Comparison of ENCODE assay signal across 9 mouse cellular contexts in the genomic region with DNA sequence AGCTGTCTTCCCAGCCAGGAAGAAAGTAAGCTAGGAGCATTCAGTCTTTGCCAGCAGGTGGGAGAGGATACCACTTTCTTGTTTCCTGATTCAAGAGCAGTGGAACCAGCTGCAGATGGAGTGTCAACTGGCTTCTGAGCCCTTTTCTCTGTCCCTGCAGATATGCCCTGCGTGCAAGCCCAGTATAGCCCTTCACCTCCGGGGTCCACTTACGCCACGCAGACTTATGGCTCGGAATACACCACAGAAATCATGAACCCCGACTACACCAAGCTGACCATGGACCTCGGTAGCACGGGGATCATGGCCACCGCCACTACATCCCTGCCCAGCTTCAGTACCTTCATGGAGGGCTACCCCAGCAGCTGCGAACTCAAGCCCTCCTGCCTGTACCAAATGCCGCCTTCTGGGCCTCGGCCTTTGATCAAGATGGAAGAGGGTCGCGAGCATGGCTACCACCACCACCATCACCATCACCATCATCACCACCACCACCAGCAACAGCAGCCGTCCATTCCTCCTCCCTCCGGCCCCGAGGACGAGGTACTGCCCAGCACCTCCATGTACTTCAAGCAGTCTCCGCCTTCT. TPM values are rescaled to one million over a fixed set of nuclear protein-coding genes. Genes with fewer than 3 reads are reported as not detected.
DNase-seq lines count a peak whose midpoint lies in the region; ATAC-seq lines count a peak whose summit lies in the region.
"Had no signal": no experiment of that assay in that cellular context is flagged by ENCODE, and none has a peak within 500 bp of the region (broad histone marks: within the 10 kb centered on the region; RNA-seq: fewer than 3 reads in every experiment).

No protein-coding gene starts in this region.

- peaks cover 77% of the 10 kb centered on the region for H3K27me3 ChIP-seq in heart, embryonic 14.5 days (ENCODE audit: control insufficient read depth, insufficient read depth, low read length)
- H3K27me3 ChIP-seq in hindbrain, embryonic 11.5 days (ENCODE audit: control insufficient read depth, insufficient read depth, low read length) = peaks cover 62% of the 10 kb centered on the region
- H3K27me3 ChIP-seq in midbrain, embryonic 10.5 days (ENCODE audit: low read depth, poor library complexity, severe bottlenecking) = peaks cover 80% of the 10 kb centered on the region

- H3K9me3 ChIP-seq in heart, embryonic 14.5 days (ENCODE audit: control insufficient read depth, low read length) = no peaks in the 10 kb centered on the region
- no peaks in the 10 kb centered on the region for H3K9me3 ChIP-seq in hindbrain, embryonic 11.5 days (ENCODE audit: control insufficient read depth, low read length)
- no peaks in the 10 kb centered on the region for H3K9me3 ChIP-seq in midbrain, embryonic 10.5 days (replicated peaks)

- ATAC-seq in heart, embryonic 14.5 days (ENCODE audit: insufficient number of reproducible peaks, insufficient read depth, low FRiP score, low read depth) = 0 out of 2 replicates have a peak, but pooled peaks have one; percentile 1
- ATAC-seq in hindbrain, embryonic 11.5 days (ENCODE audit: low FRiP score) = no peak

- no peak overlapping the region for H3K27ac ChIP-seq in heart, embryonic 14.5 days (replicated peaks in 1 of 2; ENCODE audit: control insufficient read depth in 1 of 2, insufficient read depth in 1 of 2, low read depth in 2 of 2, low read length in 2 of 2)
- H3K27ac ChIP-seq in hindbrain, embryonic 11.5 days (ENCODE audit: low read depth, low read length) = no peak overlapping the region
- H3K27ac ChIP-seq in midbrain, embryonic 10.5 days (replicated peaks) = peak overlapping the region; percentile 63

- WGBS in heart, embryonic 14.5 days = 16% methylated on average over 19 of the region's 19 CpGs
- 12% methylated on average over 18 of the region's 19 CpGs for WGBS in hindbrain, embryonic 11.5 days
- WGBS in midbrain, embryonic 10.5 days = 16% methylated on average over 19 of the region's 19 CpGs

- H3K4me2 ChIP-seq in heart, embryonic 14.5 days (ENCODE audit: low read length) = peak overlapping the region; percentile 79
- peak overlapping the region; percentile 53 for H3K4me2 ChIP-seq in hindbrain, embryonic 11.5 days (replicated peaks; ENCODE audit: low read depth, low read length)

- no peak for DNase-seq in heart, postnatal 4 days
- peak; percentile 26 for DNase-seq in ZHBTc4 (ENCODE audit: low read depth, low spot score)
- DNase-seq in hindbrain, embryonic 11.5 days (ENCODE audit: low spot score) = peak; percentile 43
- DNase-seq in midbrain, embryonic 10.5 days (ENCODE audit: low spot score) = peak; percentile 31
- no peak for DNase-seq in ovary, postnatal 10 days (ENCODE audit: low spot score)
- no peak for DNase-seq in cerebellum, postnatal 25 days
- DNase-seq in testis, postnatal 10 days (ENCODE audit: low spot score) = no peak
- DNase-seq: thymus, postnatal 25 days had no signal

- H3K4me3 ChIP-seq in heart, embryonic 14.5 days (ENCODE audit: control insufficient read depth in 1 of 2, insufficient read depth in 1 of 2, low read depth in 1 of 2, low read length in 2 of 2) = peak overlapping the region; percentile 36 to 45
- peak overlapping the region; percentile 27 for H3K4me3 ChIP-seq in hindbrain, embryonic 11.5 days (ENCODE audit: low read depth, low read length)
- peak overlapping the region; percentile 52 for H3K4me3 ChIP-seq in midbrain, embryonic 10.5 days

- peak overlapping the region; percentile 51; the same call in 1 of the 2 replicates for H3K9ac ChIP-seq in heart, embryonic 14.5 days (ENCODE audit: low read length)
- H3K9ac ChIP-seq in hindbrain, embryonic 11.5 days (ENCODE audit: low read depth, low read length) = peak overlapping the region; percentile 40; the same call in 1 of the 2 replicates

- peaks cover 13 to 21% of the 10 kb centered on the region in 2 experiments for H3K4me1 ChIP-seq in heart, embryonic 14.5 days (ENCODE audit: control insufficient read depth in 2 of 2, insufficient read depth in 2 of 2, low read length in 2 of 2)
- H3K4me1 ChIP-seq in hindbrain, embryonic 11.5 days (replicated peaks; ENCODE audit: control insufficient read depth, insufficient read depth, low read length) = peaks cover 21% of the 10 kb centered on the region
- H3K4me1 ChIP-seq in midbrain, embryonic 10.5 days = peaks cover 54% of the 10 kb centered on the region

- H3K36me3 ChIP-seq in heart, embryonic 14.5 days (ENCODE audit: control insufficient read depth, insufficient read depth, low read length) = no peaks in the 10 kb centered on the region
- no peaks in the 10 kb centered on the region for H3K36me3 ChIP-seq in hindbrain, embryonic 11.5 days (ENCODE audit: control insufficient read depth, insufficient read depth, low read length)
- peaks cover 20% of the 10 kb centered on the region for H3K36me3 ChIP-seq in midbrain, embryonic 10.5 days

RNA-seq across cellular contexts. Expression of gene Nr4a3, which starts 6.2 kb away (rescaled TPM):
- 0.14 and 0.31 TPM in 2 replicates for polyA plus RNA-seq in heart, embryonic 14.5 days (2014; fragmentation: Nextera tagmentation; extraction: Ambion mirVana)
- total RNA-seq in heart, postnatal 4 days (2021) = 1 to 10 TPM; 9.0 TPM
- 1.2 and 1.7 TPM in 2 replicates for polyA plus RNA-seq in hindbrain, embryonic 11.5 days (2014; fragmentation: Nextera tagmentation; extraction: Ambion mirVana)
- 0.60 and 0.61 TPM in 2 replicates for polyA plus RNA-seq in midbrain, embryonic 10.5 days (2016; fragmentation: Nextera tagmentation; extraction: Ambion mirVana)

Comparison
In these comparisons a context has a peak if more than half of its experiments do, and no peak if none do; other contexts are left out.
1. DNase-seq: peak in ZHBTc4 (single experiment), hindbrain, embryonic 11.5 days (single experiment) and midbrain, embryonic 10.5 days (single experiment); none in heart, postnatal 4 days (single experiment), ovary, postnatal 10 days (single experiment), cerebellum, postnatal 25 days (0 of 2) and testis, postnatal 10 days (single experiment).
2. Peak in every context shown above with its lines, with median percentiles within 50 percentile points of each other: H3K4me3 ChIP-seq.